In genomic region chr10:98373314-98373713, GRCm38 (mm10) we compare ENCODE assay signal across 23 mouse cellular contexts.
DNase-seq lines count a peak whose midpoint lies in the region; ATAC-seq and TF ChIP-seq lines count a peak whose summit lies in the region.
"Had no signal": no experiment of that assay in that cellular context is flagged by ENCODE, and none has a peak within 500 bp of the region (broad histone marks: within the 10 kb centered on the region; RNA-seq: fewer than 3 reads in every experiment).

No protein-coding gene starts in this region.

- H3K4me1 ChIP-seq in forebrain, postnatal 0 days (ENCODE audit: insufficient read depth) = no peaks in the 10 kb centered on the region
- H3K4me1 ChIP-seq: hindbrain, embryonic 12.5 days; limb, embryonic 12.5 days; liver, embryonic 12.5 days; midbrain, embryonic 12.5 days had no signal

- no peak overlapping the region for H3K4me2 ChIP-seq in forebrain, postnatal 0 days (ENCODE audit: low read depth)
- H3K4me2 ChIP-seq: heart, embryonic 12.5 days; hindbrain, embryonic 12.5 days; limb, embryonic 12.5 days; liver, embryonic 12.5 days; midbrain, embryonic 12.5 days had no signal

- 89% methylated on average over 3 of the region's 3 CpGs for WGBS in forebrain, postnatal 0 days

- no peaks in the 10 kb centered on the region for H3K9me3 ChIP-seq in forebrain, postnatal 0 days (ENCODE audit: low read length)
- H3K9me3 ChIP-seq: heart, embryonic 12.5 days; hindbrain, embryonic 12.5 days; limb, embryonic 12.5 days; liver, embryonic 12.5 days; midbrain, embryonic 12.5 days had no signal

- DNase-seq in heart, adult 11 months = peak; percentile 86
- no peak for DNase-seq in heart, postnatal 4 days
- DNase-seq in 3T3-L1 (ENCODE audit: low read depth, low spot score) = peak; percentile 50
- DNase-seq in embryo, embryonic 10.5 days (ENCODE audit: low spot score) = peak; percentile 30
- peak; percentile 97 for DNase-seq in gonadal fat pad, adult 2 months (ENCODE audit: low read depth)
- no peak for DNase-seq in forebrain, postnatal 0 days
- DNase-seq in ovary, postnatal 36 days (ENCODE audit: low spot score) = no peak
- DNase-seq in right cerebral cortex, adult 2 months (ENCODE audit: low spot score in 2 of 2) = no peak
- DNase-seq: adrenal gland, adult 8-10 months; cerebellum, adult 11-12 months; cerebellum, postnatal 25 days; heart, postnatal 10 days; kidney, adult 11 months; lung, postnatal 10 days; right cerebral cortex, postnatal 4 days; thymus, postnatal 25 days had no signal

- TF ChIP-seq CTCF in forebrain, postnatal 0 days (IDR thresholded peaks at IDR 0.05; ENCODE audit: low read depth) = no peak

- H3K27me3 ChIP-seq in forebrain, postnatal 0 days (ENCODE audit: insufficient read depth, low read length) = no peaks in the 10 kb centered on the region
- H3K27me3 ChIP-seq: heart, embryonic 12.5 days; hindbrain, embryonic 12.5 days; limb, embryonic 12.5 days; liver, embryonic 12.5 days; midbrain, embryonic 12.5 days had no signal

- no peak overlapping the region for H3K9ac ChIP-seq in forebrain, postnatal 0 days
- H3K9ac ChIP-seq: heart, embryonic 12.5 days; hindbrain, embryonic 12.5 days; limb, embryonic 12.5 days; liver, embryonic 12.5 days; midbrain, embryonic 12.5 days had no signal

- no peaks in the 10 kb centered on the region for H3K36me3 ChIP-seq in forebrain, postnatal 0 days (ENCODE audit: insufficient read depth)
- H3K36me3 ChIP-seq: heart, embryonic 12.5 days; hindbrain, embryonic 12.5 days; limb, embryonic 12.5 days; liver, embryonic 12.5 days; midbrain, embryonic 12.5 days had no signal

- no peak for ATAC-seq in forebrain, postnatal 0 days
- ATAC-seq: CD4-positive, CD25-positive, alpha-beta regulatory T cell, adult 4 months; liver, embryonic 12.5 days had no signal

- no peak overlapping the region for H3K4me3 ChIP-seq in forebrain, postnatal 0 days (ENCODE audit: low read depth, low read length)
- H3K4me3 ChIP-seq: heart, embryonic 12.5 days; hindbrain, embryonic 12.5 days; left cerebral cortex, adult 2 months; limb, embryonic 12.5 days; liver, embryonic 12.5 days; midbrain, embryonic 12.5 days had no signal

- no peak overlapping the region for H3K27ac ChIP-seq in forebrain, postnatal 0 days (ENCODE audit: low read depth, low read length)
- H3K27ac ChIP-seq: hindbrain, embryonic 12.5 days; left cerebral cortex, adult 2 months; limb, embryonic 12.5 days; liver, embryonic 12.5 days; midbrain, embryonic 12.5 days had no signal

Comparison
In these comparisons a context has a peak if more than half of its experiments do, and no peak if none do; other contexts are left out.
1. DNase-seq: peak in heart, adult 11 months (single experiment), 3T3-L1 (single experiment), embryo, embryonic 10.5 days (single experiment) and gonadal fat pad, adult 2 months (single experiment); none in heart, postnatal 4 days (single experiment), forebrain, postnatal 0 days (single experiment), ovary, postnatal 36 days (single experiment) and right cerebral cortex, adult 2 months (0 of 2).